Mouse (Mus musculus) yolk sac, embryonic 10.5 days (tissue): Measurements from ENCODE around the gene Olig2.
"Not testable (repeated sequence)": the region's sequence is repeated elsewhere in the genome, so short reads cannot be mapped to it uniquely, and the experiment has no call there.

ENCODE experiments used
- DNase-seq: peaks from one replicate; pipeline ENCODE4 v3.0.0-alpha.2; 2017; ENCODE audit warnings: low spot score

Gene Olig2

DNA sequence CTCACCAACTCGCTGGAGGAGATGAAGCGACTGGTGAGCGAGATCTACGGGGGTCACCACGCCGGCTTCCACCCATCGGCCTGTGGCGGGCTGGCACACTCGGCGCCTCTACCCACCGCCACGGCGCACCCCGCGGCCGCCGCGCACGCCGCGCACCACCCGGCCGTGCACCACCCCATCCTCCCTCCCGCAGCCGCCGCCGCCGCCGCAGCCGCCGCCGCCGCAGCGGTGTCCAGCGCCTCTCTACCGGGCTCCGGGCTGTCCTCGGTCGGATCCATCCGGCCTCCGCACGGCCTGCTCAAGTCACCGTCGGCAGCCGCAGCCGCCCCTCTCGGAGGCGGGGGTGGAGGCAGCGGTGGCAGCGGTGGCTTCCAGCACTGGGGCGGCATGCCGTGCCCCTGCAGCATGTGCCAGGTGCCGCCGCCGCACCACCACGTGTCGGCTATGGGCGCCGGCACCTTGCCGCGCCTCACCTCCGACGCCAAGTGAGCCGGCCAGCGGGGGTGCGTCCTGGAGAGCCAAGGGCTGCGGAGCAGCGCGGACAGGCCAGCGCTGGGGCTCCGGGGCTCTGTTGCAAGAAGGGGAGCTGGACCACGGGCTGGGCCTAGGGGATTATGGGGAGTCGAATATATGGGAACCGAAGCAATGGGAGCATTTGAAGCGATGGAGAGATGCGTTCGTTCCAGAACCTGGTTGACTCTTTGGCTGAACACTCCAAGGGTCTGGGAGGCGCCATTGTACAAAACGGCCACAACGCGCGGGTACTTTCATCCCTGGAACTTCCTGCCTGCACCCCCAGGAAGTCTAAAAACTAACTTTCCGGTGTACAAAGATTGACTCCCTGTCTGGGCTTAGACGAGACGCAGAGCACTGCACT is 1.9 kb downstream of the Olig2 start:
- no peak for DNase-seq

DNA sequence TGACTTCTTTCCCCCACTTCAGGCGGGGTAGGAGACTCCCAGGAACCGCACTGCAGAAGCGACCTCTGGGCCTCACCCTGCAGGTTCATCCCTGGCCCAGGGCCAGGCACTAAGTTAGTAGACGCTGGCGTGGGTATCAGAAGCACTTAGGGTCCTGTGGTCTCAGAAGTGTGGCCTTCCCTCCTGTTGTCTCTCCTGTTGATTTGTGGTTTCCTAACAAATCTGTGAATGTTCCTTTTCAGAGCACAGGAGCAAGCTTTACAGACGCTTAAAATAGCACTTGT is 2.4 kb downstream of the Olig2 start:
- DNase-seq: no peak

DNA sequence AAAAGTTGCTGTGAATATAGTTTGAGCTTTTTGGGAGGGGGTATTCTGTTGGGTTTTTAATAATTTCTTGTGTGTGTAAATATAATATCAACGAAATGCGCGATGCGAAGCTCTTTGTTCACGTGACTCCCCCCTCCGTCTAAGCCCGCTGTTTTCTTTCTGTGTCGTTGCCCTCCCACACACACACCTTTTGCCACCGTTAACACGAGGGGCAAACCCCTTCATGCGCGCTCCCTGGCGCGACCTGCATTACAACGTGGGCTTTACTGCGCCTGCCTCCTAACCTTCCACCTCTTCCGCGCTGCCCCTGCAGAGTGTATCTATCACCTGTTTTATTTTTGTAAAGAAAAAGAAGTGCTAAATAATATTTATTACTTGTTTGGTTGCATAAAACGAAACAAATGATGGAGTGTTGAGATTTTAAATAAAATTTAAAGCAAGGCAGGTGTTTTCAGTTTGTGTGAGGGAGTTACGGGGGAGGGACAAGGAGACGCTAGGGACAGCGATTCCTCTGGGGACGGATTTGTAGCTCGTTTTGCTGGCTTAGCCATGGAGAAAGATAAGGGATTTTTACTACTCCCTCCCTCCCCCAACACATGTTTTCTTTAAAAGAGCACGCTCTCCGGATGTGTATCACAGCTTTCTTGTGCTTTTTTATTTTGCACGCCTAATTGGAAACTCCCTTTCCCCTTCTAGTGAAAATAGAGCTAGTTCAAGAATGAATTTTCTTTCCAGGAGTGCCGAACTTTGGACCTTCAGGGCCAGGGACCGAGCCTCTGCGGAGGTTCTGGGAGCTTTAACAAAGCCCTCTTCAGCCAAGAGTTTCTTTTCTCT is 3.2 kb downstream of the Olig2 start:
- no peak for DNase-seq

DNA sequence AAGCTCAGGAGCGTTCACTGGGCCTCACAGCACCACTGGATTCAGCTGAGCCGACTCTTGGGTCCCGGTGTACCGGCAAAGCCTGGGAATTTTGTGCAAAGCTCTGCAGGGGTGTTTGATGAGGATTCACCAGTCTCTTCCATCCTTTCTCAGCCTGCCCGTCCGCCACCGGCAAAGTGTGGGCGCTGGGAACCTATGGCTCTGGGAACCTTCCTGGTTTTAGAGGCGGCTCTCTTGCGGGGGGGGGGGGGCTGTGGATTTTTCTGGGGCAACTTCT is 3.8 kb downstream of the Olig2 start:
- no peak for DNase-seq

DNA sequence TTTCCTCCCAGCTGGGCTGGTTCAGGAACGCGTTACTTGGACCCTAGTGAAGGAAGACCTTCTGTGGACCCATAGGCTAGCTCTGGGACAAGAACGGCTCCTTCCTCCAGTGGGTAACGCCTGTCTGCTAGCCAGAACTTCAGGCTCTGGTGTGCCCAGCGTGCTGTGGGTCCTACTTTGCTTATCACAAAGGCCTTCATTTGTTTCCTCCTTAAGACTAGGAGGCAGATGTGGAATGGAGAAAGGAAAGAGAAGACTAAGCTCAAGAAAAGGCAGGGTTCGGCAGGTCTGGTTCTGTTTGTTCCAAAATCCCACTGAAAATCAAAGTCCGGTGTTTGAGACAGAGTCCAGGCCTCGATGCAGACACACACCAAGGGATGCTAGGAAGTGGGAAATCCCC is 4.4 kb downstream of the Olig2 start:
- DNase-seq: no peak

DNA sequence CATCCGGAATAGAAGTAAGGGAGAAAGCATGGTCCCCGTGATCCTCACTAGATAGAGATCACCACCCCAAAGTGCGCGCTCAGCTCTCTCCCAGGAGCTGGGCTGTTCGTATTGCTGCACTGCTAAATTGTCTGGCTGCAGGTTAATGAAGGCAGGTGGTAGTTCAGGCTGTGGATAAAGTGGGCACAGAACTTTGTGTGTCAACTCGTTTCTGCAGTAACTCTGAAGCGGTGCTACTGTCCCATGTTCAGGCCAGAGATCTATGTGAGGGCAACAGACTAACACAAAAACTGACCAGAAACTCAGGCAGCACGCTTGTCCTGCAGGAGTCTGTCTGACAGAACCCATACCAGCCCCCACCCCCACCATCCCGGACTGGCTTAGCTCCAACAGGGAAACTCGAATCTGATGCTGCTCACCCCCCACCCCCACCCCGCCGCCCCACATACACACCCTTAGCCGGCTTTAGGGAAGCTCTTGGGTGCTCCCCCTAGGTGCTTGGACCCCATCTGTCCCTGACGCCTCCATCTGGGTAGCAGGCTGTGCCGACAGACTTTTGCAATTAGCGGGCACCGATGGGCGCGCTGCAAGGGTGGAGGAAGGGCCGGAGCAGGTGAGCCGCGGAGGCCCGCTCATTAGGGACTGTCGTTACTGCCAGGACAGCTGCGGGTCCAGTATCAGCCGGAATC is 6.7 kb downstream of the Olig2 start:
- DNase-seq: no peak

DNA sequence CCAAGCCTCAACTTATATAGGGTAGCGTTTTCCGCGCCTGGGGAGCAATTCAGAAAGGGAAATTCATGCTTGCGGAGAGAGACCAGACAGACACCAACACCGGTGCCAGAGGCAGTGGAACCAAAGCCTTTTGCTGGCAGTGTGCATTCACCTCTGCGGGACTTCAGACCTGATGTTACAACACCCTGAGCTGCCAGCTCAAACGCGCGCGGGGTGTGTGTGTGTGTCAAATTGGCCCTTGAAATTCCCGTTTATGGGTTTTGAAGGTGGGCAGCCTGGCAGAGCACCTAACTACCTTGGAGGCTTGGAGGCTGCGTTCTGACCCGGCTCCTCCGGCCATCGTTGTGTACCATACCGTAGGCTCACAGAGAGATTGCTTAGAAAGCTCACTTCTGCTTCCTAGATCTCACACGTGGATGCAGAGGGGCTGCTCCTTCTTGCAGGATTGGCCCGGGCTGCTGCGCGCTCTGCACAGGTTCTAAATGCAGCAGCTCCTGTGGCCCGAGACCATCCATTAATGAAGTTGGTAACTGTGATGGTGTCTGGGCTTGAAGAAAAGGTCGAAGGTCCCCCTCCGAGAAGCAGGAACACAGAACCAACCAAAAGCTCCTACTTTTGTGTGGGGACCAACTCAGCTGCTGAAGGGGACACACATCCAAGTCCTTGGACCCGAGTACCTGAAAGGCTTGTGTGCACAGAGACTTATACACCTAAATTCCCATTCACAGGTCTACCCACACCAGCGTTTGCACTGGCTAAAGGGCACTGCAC is 7.4 kb downstream of the Olig2 start:
- DNase-seq: no peak

DNA sequence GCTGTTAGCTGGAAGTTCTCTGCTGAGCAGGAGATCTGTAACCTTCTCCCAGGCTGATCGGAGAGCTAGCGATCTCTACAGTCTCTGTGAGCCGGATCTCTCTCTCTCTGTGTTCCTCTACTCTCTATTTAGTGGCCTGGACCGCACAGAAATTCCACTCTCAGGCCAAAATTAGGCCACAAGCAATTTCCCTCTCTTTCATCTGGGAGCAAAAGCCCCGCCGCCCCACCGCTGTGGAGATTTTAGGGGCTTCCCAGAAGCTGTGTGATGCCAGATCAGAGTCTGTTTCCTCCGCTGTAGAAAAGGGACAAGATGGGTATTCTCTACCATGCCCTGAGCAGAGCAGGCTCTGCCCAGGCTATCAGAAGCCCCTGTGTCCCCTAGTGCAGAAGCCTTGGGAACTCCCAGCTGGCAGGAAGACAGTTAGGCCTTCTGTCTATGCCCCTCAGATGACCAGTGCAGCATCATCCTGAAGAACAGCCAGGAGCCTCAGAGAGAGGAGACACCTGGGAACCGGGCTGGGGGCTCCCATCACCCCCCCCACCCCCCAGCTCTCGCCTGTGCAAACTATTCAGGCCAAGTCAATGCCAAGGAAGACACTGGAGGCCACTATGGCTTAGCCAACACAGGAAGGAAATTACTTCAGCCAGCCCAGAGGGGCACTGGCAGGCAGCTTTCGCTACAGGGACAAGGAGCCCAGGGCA is 8.1 kb downstream of the Olig2 start:
- DNase-seq: no peak

DNA sequence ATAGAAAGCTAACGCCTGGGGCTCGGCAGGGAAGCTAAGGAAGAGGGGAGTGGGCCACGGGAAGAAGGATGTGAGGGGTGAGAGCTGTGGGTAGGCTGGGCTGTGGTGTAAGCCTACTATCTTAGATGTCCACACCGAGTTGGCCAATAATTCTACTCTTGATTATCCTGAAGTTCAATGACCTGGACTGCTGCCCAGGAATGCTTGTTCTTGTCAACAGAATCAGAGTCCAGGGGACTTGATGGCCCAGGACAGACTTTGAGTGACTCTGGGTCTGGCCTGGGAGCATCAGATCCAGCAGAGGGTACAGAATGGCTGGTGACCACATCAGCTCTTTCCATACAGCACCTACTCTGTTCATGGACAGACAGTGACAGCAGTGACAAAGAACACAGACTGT is 13.8 kb downstream of the Olig2 start:
- no peak for DNase-seq

DNA sequence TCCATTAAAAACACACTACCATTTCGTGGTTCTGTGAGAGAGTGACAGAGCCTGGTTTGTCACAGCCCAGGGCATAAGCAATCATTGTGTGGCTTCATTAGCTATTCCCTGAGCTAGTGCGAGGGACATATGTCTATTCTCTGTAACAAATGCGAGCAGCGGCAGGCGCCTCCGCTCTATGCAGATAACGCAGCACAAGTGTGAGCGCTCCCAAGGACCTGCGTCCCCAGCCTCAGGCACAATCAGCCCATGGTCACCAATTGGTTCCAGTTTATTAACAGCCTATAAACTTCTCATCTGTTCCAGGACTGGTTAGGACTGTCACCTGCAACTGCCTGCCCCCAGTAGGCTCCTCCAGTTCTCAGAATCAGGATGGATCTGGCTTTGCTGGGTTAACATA is 21.0 kb downstream of the Olig2 start:
- DNase-seq: no peak

DNA sequence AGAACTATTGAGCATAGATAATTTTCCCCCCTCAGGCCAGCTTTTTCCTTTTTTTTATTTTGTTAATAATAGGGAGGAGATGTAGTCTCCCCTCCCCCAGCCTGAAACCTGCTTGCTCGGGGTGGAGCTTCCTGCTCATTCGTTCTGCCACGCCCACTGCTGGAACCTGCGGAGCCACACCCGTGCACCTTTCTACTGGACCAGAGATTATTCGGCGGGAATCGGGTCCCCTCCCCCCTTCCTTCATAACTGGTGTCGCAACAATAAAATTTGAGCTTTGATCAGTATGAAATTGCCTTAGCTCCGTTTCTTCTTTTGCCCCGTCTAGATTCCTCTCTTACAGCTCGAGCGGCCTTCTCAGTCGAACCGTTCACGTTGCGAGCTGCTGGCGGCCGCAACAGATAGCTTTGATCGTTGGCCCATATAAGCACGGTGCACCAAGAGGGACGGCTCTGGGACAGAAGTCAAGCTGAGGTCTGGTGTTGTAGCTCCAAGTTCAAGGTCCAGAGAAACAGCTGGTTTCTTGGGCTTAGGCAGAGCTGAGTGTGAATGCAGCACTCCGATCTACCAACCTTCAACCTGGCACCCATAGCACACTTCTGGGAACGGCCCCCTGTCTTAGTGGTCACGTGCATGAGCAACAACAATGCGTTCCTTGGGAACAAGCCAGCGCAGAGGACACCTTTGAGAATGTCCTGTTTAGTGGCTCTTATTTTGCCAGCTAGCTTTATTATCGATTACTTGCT is 30.3 kb downstream of the Olig2 start:
- DNase-seq: not testable (repeated sequence)

DNA sequence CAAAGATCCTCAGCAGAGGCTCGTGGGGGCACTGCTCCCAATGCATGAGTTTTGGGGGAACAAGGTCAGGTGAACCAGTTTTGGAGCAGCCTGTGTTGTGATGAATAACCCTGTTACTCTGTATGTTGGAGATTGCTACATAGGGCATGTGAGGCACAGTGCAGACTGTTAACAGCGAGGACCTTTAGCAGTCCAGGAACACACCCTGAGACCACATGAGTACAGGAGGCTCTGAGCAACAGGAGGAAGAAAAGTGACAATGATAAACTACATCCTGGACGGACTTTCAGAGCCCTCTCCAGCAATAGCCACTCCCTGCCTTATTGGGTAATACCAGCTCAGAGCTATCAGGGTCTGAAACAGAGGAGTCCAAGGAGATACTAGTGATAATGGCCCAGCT is 33.7 kb downstream of the Olig2 start:
- no peak for DNase-seq

DNA sequence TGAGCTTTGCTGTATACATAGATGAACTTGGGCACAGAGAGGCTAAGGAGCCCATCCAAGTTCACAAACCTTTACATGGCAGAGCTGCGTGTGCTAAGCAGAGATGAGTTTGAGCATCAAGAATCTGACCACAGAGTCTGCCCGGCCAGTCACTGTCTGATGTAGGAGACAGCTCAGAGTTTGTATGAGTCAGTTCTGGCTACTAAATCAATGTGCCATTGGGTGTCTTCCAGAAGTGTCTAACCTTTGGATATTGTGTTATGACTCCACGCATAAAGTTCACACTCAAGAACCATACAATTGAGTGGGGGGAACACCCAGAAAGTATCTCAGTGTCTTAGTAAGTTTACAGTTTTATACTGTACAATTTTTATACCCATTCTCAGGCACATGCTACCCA is 35.6 kb downstream of the Olig2 start:
- no peak for DNase-seq

DNA sequence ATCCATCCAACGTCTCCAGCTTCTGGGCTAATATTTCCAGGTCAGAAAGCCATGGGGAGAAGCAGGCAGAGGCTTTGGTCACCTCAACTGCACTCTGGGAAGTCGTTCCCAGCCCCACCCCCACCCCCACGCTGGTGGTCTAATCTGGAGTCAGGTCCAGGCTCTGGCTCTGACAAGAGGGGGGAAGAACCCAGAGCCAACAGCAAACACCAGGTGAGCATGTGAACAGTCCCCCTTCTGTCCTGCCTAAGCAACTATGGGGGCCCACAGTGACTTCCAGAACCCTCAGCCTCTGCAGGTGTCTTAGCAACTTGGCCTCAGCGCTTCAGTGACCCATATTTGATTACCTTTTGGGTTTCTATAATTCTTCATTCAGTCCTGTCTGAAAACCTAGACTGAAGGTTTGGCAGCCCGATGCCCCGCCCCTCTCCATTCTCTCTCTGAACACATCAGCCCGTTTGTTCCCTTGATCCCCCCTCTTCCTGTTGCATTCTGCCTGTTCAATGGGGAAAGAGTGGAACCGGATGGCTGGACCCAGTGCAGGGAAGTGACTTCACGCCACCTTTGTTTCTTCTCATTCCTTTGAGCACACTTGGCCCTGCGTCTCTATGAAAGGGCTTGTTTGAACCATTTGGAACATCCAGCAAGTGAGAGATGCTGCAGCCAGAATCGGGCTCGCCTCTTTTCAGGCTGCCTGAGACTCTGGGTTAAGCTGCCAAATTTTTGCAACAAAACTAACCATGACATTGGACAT is 37.4 kb downstream of the Olig2 start:
- no peak for DNase-seq

DNA sequence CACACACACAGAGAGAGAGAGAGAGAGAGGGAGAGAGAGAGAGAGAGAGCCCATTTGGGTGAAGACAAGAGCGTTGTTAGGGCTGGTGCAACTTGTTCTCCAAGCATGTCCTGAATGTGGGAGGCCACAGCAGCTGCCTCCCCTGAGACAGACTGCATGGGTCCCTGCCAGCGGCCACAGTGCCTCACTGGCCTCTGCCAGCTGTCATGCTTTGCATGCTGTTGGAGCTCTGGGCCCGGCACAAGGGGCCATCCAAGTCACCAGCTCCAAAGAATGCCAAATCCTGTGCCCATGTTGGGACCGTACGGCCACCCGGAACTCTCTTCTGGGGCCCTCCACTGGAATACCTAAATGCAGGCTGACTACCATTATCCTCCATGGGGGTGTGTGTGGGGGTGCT is 40.7 kb downstream of the Olig2 start:
- no peak for DNase-seq

DNA sequence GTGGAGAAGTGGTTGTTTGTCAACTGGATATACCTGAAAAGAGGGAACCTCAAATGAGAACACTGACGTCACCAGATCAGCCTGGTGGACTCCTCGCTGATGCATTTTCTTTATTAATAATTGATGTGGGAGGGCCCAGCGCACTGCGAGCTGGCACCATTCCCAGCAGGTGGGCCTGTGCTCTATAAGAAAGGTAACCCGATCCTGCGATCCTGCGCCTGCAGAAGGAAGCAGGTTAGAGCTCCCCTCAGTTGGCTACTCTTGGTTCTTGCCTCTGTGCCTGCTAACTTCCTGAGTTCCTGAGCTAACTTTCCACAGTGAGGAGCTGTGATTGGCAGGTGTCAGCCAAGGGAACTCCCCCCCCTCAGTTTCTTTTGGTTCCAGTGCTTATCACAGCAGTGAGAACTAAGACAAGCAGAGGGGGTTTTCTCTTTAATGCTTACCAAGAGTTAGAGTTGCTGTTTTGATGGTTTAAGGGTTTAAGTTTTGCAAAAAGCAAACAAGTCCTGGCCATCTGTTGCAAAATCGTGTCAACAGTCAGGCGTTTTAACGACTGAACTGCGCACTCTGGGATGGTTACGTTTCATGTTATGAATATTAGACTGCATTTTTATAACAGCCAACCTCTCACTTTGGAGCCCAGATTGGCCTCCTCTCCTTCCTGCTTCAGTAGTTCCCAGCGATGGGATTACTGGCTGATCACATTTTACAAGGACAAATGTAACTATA is 43.6 kb downstream of the Olig2 start:
- no peak for DNase-seq

DNA sequence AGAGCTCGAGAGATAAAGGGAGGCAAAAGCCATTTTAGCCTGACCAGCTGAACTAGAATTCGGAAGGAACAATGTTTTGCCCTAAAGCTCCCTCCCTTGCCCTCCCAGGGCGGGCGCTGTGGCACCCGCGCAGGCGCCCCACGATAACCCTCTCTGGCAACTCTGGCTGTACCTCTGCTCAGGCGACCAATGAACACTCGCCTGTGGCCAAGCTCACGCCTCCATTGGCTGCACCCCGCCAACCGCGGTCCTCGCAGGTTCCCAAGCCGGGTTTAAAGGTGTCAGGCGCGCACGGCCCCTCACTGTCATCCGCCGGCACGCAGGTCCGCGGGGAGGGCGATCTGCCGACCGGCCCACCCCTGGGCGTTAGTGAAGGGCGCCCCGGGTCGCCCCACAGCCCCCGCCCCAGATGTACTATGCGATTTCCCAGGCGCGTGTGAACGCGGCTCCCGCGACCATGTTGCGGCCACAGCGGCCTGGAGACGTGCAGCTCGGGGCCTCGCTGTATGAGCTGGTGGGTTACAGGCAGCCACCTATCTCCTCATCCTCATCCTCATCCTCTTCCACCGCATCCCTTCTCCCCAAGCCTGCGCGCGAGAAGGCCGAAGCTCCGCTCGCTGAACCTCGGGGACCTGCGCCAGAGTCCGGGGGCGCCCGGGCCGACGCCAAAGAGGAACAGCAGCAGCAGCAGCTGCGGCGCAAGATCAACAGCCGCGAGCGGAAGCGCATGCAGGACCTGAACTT is 44.4 kb downstream of the Olig2 start, which contains the start of gene Olig1:
TSS of gene Olig1 (plus strand) at position 305 of the 744 bp plus-strand sequence.
- peak; percentile 47 for DNase-seq

DNA sequence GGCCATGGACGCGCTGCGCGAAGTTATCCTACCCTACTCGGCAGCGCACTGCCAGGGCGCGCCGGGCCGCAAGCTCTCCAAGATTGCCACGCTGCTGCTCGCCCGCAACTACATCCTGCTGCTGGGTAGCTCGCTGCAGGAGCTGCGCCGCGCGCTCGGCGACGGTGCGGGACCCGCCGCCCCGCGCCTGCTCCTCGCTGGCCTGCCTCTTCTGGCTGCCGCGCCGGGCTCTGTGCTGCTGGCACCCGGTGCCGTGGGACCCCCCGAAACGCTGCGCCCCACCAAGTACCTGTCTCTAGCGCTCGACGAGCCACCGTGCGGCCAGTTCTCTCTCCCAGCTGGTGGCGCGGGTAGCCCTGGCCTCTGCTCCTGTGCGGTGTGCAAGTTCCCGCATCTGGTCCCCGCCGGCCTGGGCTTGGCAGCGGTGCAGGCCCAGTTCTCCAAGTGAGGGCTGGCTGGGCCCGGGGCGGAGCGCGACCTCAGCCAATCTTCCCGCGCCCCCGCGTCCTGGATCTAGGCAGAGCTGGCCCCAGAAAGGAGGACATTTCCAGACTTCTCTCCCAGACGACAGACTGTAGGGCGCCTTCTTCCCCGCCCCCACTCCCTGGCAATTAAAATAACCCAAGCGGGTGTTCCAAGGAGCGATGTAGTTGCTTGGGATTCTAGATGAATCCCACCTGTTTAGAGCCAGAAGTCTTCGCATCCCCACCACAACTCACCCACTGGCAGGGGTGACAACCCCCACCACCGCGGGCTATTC is 45.1 kb downstream of the Olig2 start:
- DNase-seq: no peak
